Mouse (Mus musculus) heart, postnatal 0 days (tissue): ENCODE measurements around the gene Dnah10.

ENCODE experiments used
- CTCF ChIP-seq: IDR thresholded peaks from 2 replicates; pipeline ENCODE4 v1.5.1; 2016; ENCODE audit warnings: antibody characterized with exemption, control low read depth, low read depth
- EP300 ChIP-seq: IDR thresholded peaks from 2 replicates; pipeline ENCODE4 v1.6.1; 2016; ENCODE audit warnings: antibody characterized with exemption, low read depth

DNA sequence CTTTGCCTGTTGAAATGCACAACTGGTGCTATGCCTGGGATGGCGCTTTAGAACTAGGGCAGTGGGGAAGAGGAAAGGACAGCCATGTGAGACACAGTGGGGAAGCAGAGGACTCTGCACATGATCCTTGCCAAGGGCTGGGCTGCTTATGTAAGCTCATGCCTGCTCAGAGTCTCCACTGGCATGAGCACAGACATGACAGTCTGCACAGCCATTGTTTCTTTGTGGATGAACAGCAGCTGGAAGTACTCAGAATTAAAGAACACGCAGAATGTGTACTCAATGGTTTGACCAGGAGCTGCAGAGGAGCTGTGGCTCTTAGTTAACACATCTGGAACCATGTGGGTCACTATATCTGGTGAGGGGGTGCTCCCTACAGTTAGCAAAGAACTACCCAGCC lies 128.2 kb downstream of the Dnah10 start:
- TF ChIP-seq CTCF (no peak), EP300 (no peak)
